Mouse (Mus musculus) forebrain, embryonic 13.5 days (tissue): ENCODE results near the gene Akt3. TPM values are rescaled to one million over a fixed set of nuclear protein-coding genes. Genes with fewer than 3 reads are reported as not detected.

ENCODE experiments used
- ATAC-seq: fragments of 200-750 bp; cut with Nextera tagmentation; 2 replicates; pipeline ENCODE4 v1.8.0; 2017
- H3K27ac ChIP-seq: fragments of 300-500 bp; sonication (generic); 2 replicates; pipeline ENCODE4 v1.5.1; 2015; ENCODE audit warnings: inconsistent platforms, mild to moderate bottlenecking, moderate library complexity
- H3K27me3 ChIP-seq: fragments of 300-500 bp; sonication (generic); 2 replicates; pipeline ENCODE4 v1.6.1; 2015; ENCODE audit warnings: mild to moderate bottlenecking, inconsistent platforms
- H3K36me3 ChIP-seq: fragments of 300-500 bp; sonication (generic); 2 replicates; pipeline ENCODE4 v1.6.1; 2015; ENCODE audit warnings: mild to moderate bottlenecking, inconsistent platforms; ENCODE audit not compliant: poor library complexity, severe bottlenecking
- H3K4me1 ChIP-seq: fragments of 300-500 bp; sonication (generic); 2 replicates; pipeline ENCODE4 v1.6.1; 2015; ENCODE audit warnings: inconsistent platforms
- H3K4me2 ChIP-seq: fragments of 300-500 bp; sonication (generic); 2 replicates; pipeline ENCODE4 v1.6.1; 2015; ENCODE audit warnings: inconsistent platforms, mild to moderate bottlenecking, moderate library complexity
- H3K4me3 ChIP-seq: fragments of 300-500 bp; sonication (generic); 2 replicates; pipeline ENCODE4 v1.5.1; 2015; ENCODE audit warnings: mild to moderate bottlenecking, inconsistent platforms
- H3K9ac ChIP-seq: fragments of 300-500 bp; sonication (generic); 2 replicates; pipeline ENCODE4 v1.6.1; 2015; ENCODE audit warnings: mild to moderate bottlenecking, inconsistent platforms
- H3K9me3 ChIP-seq: fragments of 300-500 bp; sonication (generic); replicated peaks from 2 replicates; pipeline ENCODE4 v1.6.1; 2016; ENCODE audit warnings: inconsistent platforms
- WGBS: fragments of 180-500 bp; shearing (Covaris S2); methylation state at CpG from one replicate; pipeline ENCODE4 v1.1.7; 2015; 5-methylcytosine and 5-hydroxymethylcytosine counted together
- polyA plus RNA-seq: library from polyadenylated mRNA; unstranded; fragments of >200 nt; fragmentation: Nextera tagmentation; extraction: Ambion mirVana; gene quantifications from 2 replicates; pipeline ENCODE4 v1.2.1, GENCODE M21; 2015

The Akt3 gene
- polyA plus RNA-seq, 1 experiment from 2014 or later = 24.8 TPM

GRCm38 (mm10) chr1:177248638-177249037 lies 9.4 kb downstream of the Akt3 start:
- Histone ChIP-seq H3K9me3 (no peaks in the 10 kb centered on the region), H3K27ac (no peak overlapping the region), H3K27me3 (no peaks in the 10 kb centered on the region), H3K36me3 (peaks cover 12% of the 10 kb centered on the region), H3K9ac (peak overlapping the region; percentile 43; the same call in 1 of the 2 replicates), H3K4me2 (no peak overlapping the region), H3K4me3 (no peak overlapping the region), H3K4me1 (peaks cover 8% of the 10 kb centered on the region)
- ATAC-seq = no peak
- 61% methylated on average over 4 of the region's 4 CpGs for WGBS

DNA sequence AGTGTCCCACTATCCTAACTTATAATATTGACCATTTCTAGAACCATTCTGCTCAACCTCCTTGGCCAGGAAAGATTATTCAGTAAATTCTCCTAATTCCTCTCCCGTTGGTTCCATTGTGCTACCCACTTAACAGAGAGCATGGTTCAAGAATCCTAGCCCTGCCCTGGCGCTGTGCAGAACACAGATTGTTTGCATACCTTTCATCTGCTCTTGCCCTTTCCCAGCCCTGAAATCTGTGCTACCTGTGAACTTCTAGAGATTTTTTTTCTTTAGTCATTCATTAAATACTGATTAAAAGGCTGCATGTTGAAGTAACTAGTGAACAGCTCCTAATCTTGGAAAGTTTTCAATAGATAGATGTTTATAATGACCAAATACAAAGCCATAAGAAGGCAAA lies 19.6 kb downstream of the Akt3 start:
- H3K27me3 ChIP-seq = no peaks in the 10 kb centered on the region
- ATAC-seq = no peak
- 57% methylated on average over 2 of the region's 2 CpGs for WGBS
- H3K4me2 ChIP-seq = no peak overlapping the region
- no peaks in the 10 kb centered on the region for H3K9me3 ChIP-seq
- H3K4me3 ChIP-seq = no peak overlapping the region
- H3K4me1 ChIP-seq = no peaks in the 10 kb centered on the region
- no peak overlapping the region for H3K9ac ChIP-seq
- peaks cover 9% of the 10 kb centered on the region; the same call in 1 of the 2 replicates for H3K36me3 ChIP-seq
- H3K27ac ChIP-seq = no peak overlapping the region

DNA sequence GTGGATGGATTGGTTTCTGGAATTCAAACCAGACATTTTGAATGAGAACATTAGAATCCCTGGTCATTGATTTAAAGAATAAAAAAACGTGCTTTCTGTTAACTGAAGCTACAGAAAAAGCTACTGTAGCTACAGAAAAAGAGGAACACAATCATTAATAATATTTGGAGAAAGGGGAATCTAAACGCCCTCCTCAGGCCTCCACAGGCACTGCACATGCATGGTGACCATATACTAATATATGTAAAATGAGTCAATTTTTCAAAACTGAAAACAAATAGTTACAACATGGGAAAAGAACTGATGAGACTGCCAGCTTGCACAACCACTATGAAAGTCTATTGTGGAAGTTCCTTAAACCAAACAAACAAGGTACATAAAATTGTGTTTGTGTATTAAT lies 21.3 kb downstream of the Akt3 start:
- 70% methylated on average over 2 of the region's 2 CpGs for WGBS
- no peak overlapping the region for H3K9ac ChIP-seq
- peaks cover 9% of the 10 kb centered on the region; the same call in 1 of the 2 replicates for H3K36me3 ChIP-seq
- H3K27me3 ChIP-seq = no peaks in the 10 kb centered on the region
- H3K4me1 ChIP-seq = no peaks in the 10 kb centered on the region
- H3K4me3 ChIP-seq = no peak overlapping the region
- no peaks in the 10 kb centered on the region for H3K9me3 ChIP-seq
- ATAC-seq = no peak
- no peak overlapping the region for H3K4me2 ChIP-seq
- no peak overlapping the region for H3K27ac ChIP-seq

DNA sequence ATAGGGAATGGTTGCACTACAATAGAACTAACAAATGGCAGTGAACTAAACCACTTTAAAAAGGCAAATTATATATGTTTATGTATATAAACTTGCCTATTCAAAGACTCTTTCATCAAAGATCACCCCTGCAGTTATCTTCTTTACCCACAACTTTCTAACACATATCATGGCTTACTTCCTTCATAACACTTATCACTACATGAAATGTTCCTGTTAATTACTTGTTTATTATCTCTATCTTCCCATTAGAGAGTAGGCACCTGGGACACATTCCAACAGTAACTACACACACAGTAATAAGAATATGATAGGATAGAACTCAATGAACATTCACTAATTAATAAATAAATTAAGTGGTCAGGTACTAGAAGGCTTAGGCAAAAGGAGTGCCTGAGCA lies 21.8 kb downstream of the Akt3 start:
- ATAC-seq = no peak
- Histone ChIP-seq H3K4me3 (no peak overlapping the region), H3K27ac (no peak overlapping the region), H3K4me2 (no peak overlapping the region), H3K36me3 (peaks cover 9% of the 10 kb centered on the region; the same call in 1 of the 2 replicates), H3K4me1 (no peaks in the 10 kb centered on the region), H3K27me3 (no peaks in the 10 kb centered on the region), H3K9me3 (no peaks in the 10 kb centered on the region), H3K9ac (no peak overlapping the region)

DNA sequence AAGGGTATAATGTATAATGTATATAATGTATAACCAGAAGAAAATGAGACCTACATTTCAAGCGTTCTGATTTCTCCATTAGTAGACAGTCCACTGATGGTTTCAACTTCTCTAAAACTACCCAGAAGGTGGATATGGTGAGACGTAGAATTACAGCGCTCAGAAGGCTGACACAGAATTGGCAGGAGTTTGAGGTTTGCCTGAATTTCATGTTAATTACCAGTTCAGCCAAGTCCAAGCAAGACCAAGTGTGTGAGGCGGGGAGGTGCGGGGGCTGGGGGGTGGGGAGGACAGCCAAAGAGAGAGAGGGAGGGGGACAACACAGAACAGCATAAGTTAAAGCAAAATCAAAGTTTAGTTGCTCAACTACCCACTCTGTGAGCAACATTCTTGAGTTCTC lies 23.5 kb downstream of the Akt3 start:
- Histone ChIP-seq H3K9me3 (no peaks in the 10 kb centered on the region), H3K4me3 (no peak overlapping the region), H3K36me3 (peaks cover 13% of the 10 kb centered on the region; the same call in 1 of the 2 replicates), H3K4me1 (no peaks in the 10 kb centered on the region), H3K27me3 (no peaks in the 10 kb centered on the region), H3K9ac (no peak overlapping the region), H3K4me2 (no peak overlapping the region), H3K27ac (no peak overlapping the region)
- 73% methylated on average over 5 of the region's 5 CpGs for WGBS
- ATAC-seq = peak; percentile 38; the same call in 1 of the 2 replicates

DNA sequence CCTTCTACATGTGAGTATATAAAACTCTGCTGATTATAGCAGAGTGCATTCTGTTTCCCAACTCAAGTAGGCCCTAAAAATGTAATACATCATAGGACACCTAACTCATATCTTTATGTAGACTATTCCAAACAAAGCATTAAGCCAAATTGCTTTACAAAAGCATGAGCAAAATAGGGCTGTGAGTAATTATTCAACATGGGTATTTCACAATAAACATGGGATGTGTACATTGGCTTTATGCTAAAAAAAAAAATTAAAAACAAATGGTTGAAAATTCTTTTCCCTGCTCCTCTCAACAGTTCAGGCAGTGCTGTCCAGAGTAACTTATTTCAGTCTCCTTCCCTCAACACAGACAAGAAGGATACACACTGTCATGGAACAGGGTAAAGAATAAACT lies 26.9 kb downstream of the Akt3 start:
- Histone ChIP-seq H3K4me3 (no peak overlapping the region), H3K9ac (no peak overlapping the region), H3K27ac (no peak overlapping the region), H3K4me1 (no peaks in the 10 kb centered on the region), H3K4me2 (no peak overlapping the region), H3K27me3 (no peaks in the 10 kb centered on the region), H3K9me3 (no peaks in the 10 kb centered on the region), H3K36me3 (peaks cover 13% of the 10 kb centered on the region; the same call in 1 of the 2 replicates)
- no peak for ATAC-seq

GRCm38 (mm10) chr1:177198978-177199377 lies 59.0 kb downstream of the Akt3 start:
- Histone ChIP-seq H3K27me3 (no peaks in the 10 kb centered on the region), H3K27ac (no peak overlapping the region), H3K9me3 (no peaks in the 10 kb centered on the region), H3K36me3 (no peaks in the 10 kb centered on the region), H3K4me2 (no peak overlapping the region), H3K4me3 (no peak overlapping the region), H3K9ac (no peak overlapping the region), H3K4me1 (peaks cover 16% of the 10 kb centered on the region; the same call in 1 of the 2 replicates)
- WGBS = 57% methylated on average over 1 of the region's 1 CpGs
- ATAC-seq = 0 out of 2 replicates have a peak, but pooled peaks have one; percentile 61

DNA sequence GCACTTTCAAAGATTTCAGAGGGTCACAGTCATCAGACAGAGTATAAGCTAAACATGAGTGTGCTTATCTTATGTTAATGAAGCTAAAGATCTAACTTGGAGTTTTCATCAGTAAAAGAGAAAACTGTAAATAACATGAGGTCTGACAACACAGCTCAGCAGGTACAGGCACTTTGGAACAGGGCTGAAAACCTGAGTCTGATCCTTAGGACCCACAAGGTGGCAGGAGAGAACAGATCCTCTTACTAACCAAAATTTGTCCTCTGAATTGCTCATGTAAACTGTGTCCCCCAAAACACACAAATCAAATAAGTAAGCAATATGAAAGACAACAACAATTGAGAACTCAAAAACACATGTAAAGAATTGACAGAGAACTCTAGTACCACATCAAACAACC lies 62.8 kb downstream of the Akt3 start:
- no peak overlapping the region for H3K9ac ChIP-seq
- H3K27me3 ChIP-seq = no peaks in the 10 kb centered on the region
- H3K36me3 ChIP-seq = no peaks in the 10 kb centered on the region
- H3K4me2 ChIP-seq = no peak overlapping the region
- H3K9me3 ChIP-seq = no peaks in the 10 kb centered on the region
- ATAC-seq = no peak
- no peak overlapping the region for H3K27ac ChIP-seq
- no peak overlapping the region for H3K4me3 ChIP-seq
- H3K4me1 ChIP-seq = peaks cover 24% of the 10 kb centered on the region; the same call in 1 of the 2 replicates

- no peak overlapping the region for H3K4me3 ChIP-seq
- peaks cover 24% of the 10 kb centered on the region; the same call in 1 of the 2 replicates for H3K4me1 ChIP-seq
- WGBS = 71% methylated on average over 1 of the region's 1 CpGs
- H3K9me3 ChIP-seq = no peaks in the 10 kb centered on the region
- no peaks in the 10 kb centered on the region for H3K27me3 ChIP-seq
- no peaks in the 10 kb centered on the region for H3K36me3 ChIP-seq
- ATAC-seq = no peak
- H3K27ac ChIP-seq = no peak overlapping the region
- H3K4me2 ChIP-seq = no peak overlapping the region
- no peak overlapping the region for H3K9ac ChIP-seq
Observed at GRCm38 (mm10) chr1:177194324-177194723, 63.7 kb downstream of the Akt3 start.

GRCm38 (mm10) chr1:177191623-177192022 lies 66.4 kb downstream of the Akt3 start:
- no peak overlapping the region for H3K9ac ChIP-seq
- H3K27me3 ChIP-seq = no peaks in the 10 kb centered on the region
- H3K4me3 ChIP-seq = no peak overlapping the region
- WGBS = 21% methylated on average over 3 of the region's 3 CpGs
- H3K9me3 ChIP-seq = no peaks in the 10 kb centered on the region
- peaks cover 33% of the 10 kb centered on the region for H3K4me1 ChIP-seq
- H3K36me3 ChIP-seq = no peaks in the 10 kb centered on the region
- ATAC-seq = no peak
- H3K27ac ChIP-seq = no peak overlapping the region
- no peak overlapping the region for H3K4me2 ChIP-seq

- no peak overlapping the region for H3K4me2 ChIP-seq
- no peak for ATAC-seq
- H3K27me3 ChIP-seq = no peaks in the 10 kb centered on the region
- H3K36me3 ChIP-seq = no peaks in the 10 kb centered on the region
- 97% methylated on average over 1 of the region's 1 CpGs for WGBS
- no peak overlapping the region for H3K4me3 ChIP-seq
- H3K27ac ChIP-seq = no peak overlapping the region
- no peaks in the 10 kb centered on the region for H3K9me3 ChIP-seq
- H3K4me1 ChIP-seq = peaks cover 33% of the 10 kb centered on the region
- no peak overlapping the region for H3K9ac ChIP-seq
Observed at GRCm38 (mm10) chr1:177190358-177190757, 67.6 kb downstream of the Akt3 start.

DNA sequence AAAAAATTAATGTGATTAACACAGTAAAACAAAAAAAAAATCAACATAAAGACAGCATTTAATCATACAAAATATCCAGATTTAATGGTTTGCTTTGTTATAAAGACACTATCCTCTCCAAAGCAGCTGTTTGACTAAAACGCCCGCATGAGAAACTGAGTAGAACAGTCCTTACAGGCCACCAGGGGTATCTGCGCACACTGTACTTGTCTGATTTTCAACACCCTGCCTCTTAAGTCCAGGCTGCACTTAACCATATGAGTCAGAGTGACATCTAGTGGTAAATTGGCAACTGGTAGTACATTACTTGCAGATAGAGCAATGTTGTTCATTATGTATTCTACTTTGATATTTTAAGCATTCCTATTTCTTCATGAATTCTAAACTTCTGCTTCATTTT lies 69.3 kb downstream of the Akt3 start:
- peaks cover 21% of the 10 kb centered on the region for H3K4me1 ChIP-seq
- H3K9ac ChIP-seq = no peak overlapping the region
- WGBS = 18% methylated on average over 3 of the region's 3 CpGs
- ATAC-seq = peak; percentile 95
- H3K4me2 ChIP-seq = no peak overlapping the region
- H3K4me3 ChIP-seq = no peak overlapping the region
- no peaks in the 10 kb centered on the region for H3K27me3 ChIP-seq
- H3K36me3 ChIP-seq = 0 out of 2 replicates have a peak, but pooled peaks cover 5% of the 10 kb centered on the region
- no peaks in the 10 kb centered on the region for H3K9me3 ChIP-seq
- no peak overlapping the region for H3K27ac ChIP-seq

GRCm38 (mm10) chr1:177186751-177187150 lies 71.3 kb downstream of the Akt3 start:
- no peaks in the 10 kb centered on the region for H3K27me3 ChIP-seq
- no peaks in the 10 kb centered on the region for H3K9me3 ChIP-seq
- no peak overlapping the region for H3K27ac ChIP-seq
- 0 out of 2 replicates have a peak, but pooled peaks cover 5% of the 10 kb centered on the region for H3K36me3 ChIP-seq
- WGBS = 14% methylated on average over 2 of the region's 2 CpGs
- peaks cover 11% of the 10 kb centered on the region for H3K4me1 ChIP-seq
- no peak for ATAC-seq
- H3K4me3 ChIP-seq = no peak overlapping the region
- no peak overlapping the region for H3K9ac ChIP-seq
- no peak overlapping the region for H3K4me2 ChIP-seq
